Mouse (Mus musculus) brain, adult 2 months (tissue): ENCODE results near the gene Nms.
A peak's percentile ranks its signal among the peaks of the same experiment; 100 is the strongest.

ENCODE experiments used
- DNase-seq: peaks from one replicate; pipeline ENCODE4 v3.0.0; 2011; ENCODE audit warnings: low read depth, low spot score

The Nms gene

GRCm38 (mm10) chr1:38938849-38939248, at the start of gene Nms:
Gene Nms, plus strand, starts transcription at chr1:38939149.
- DNase-seq = no peak

- no peak for DNase-seq
Measured at GRCm38 (mm10) chr1:38891444-38891843, 47.5 kb upstream of the Nms start.

- peak; percentile 44 for DNase-seq
Measured at GRCm38 (mm10) chr1:38893081-38893480, 45.9 kb upstream of the Nms start.

- peak; percentile 95 for DNase-seq
Measured at GRCm38 (mm10) chr1:38897431-38898248, 41.3 kb upstream of the Nms start, which contains the start of gene Chst10. Gene Chst10, minus strand, starts transcription at chr1:38898161.

- DNase-seq = no peak
Measured at GRCm38 (mm10) chr1:38902571-38902970, 36.4 kb upstream of the Nms start.

GRCm38 (mm10) chr1:38903985-38904384, 35.0 kb upstream of the Nms start:
- DNase-seq = no peak

GRCm38 (mm10) chr1:38928996-38929395, 10.0 kb upstream of the Nms start:
- DNase-seq = peak; percentile 56

GRCm38 (mm10) chr1:38929468-38929867, 9.5 kb upstream of the Nms start:
- peak; percentile 68 for DNase-seq

GRCm38 (mm10) chr1:38930767-38931166, 8.2 kb upstream of the Nms start:
- peak; percentile 85 for DNase-seq

GRCm38 (mm10) chr1:38934668-38935067, 4.3 kb upstream of the Nms start:
- peak; percentile 45 for DNase-seq

GRCm38 (mm10) chr1:38936780-38937179, 2.2 kb upstream of the Nms start:
- DNase-seq = peak; percentile 73

GRCm38 (mm10) chr1:38939608-38940007, 659 bp downstream of the Nms start:
- DNase-seq = no peak

- no peak for DNase-seq
Measured at GRCm38 (mm10) chr1:38956457-38956856, 17.5 kb downstream of the Nms start.

GRCm38 (mm10) chr1:38969116-38969515, 30.2 kb downstream of the Nms start:
- DNase-seq = no peak

GRCm38 (mm10) chr1:38971712-38972111, 32.8 kb downstream of the Nms start:
- DNase-seq = peak; percentile 69

- peak; percentile 83 for DNase-seq
Measured at GRCm38 (mm10) chr1:38972986-38973592, 34.1 kb downstream of the Nms start.

- DNase-seq = no peak
Measured at GRCm38 (mm10) chr1:38979953-38980352, 41.0 kb downstream of the Nms start.

GRCm38 (mm10) chr1:38983870-38984269, 44.9 kb downstream of the Nms start:
- no peak for DNase-seq

GRCm38 (mm10) chr1:38985308-38985707, 46.4 kb downstream of the Nms start, which contains the start of gene Pdcl3:
Gene Pdcl3, plus strand, starts transcription at chr1:38985608.
- no peak for DNase-seq

GRCm38 (mm10) chr1:38987080-38987864, 48.3 kb downstream of the Nms start:
- peak; percentile 99 for DNase-seq

- DNase-seq = no peak
Measured at GRCm38 (mm10) chr1:38987865-38988211, 48.9 kb downstream of the Nms start.

- DNase-seq = peak; percentile 22
Measured at GRCm38 (mm10) chr1:38988357-38988756, 49.4 kb downstream of the Nms start.
